Mouse (Mus musculus) layer of hippocampus, adult 8-10 months (tissue): ENCODE measurements around the gene Hao2. TPM values are rescaled to one million over a fixed set of nuclear protein-coding genes. Genes with fewer than 3 reads are reported as not detected.

ENCODE experiments used
- DNase-seq, 2 experiments: peaks; one replicate each; pipeline ENCODE4 v3.0.0; 2022; ENCODE audit warnings: low spot score in 2 of 2
- total RNA-seq, 4 experiments: library from RNA; stranded (reverse); gene quantifications; 2 replicates each; pipeline ENCODE4 v1.2.4; 2022

Gene Hao2
- total RNA-seq, 4 experiments from 2014 or later: not detected

- DNase-seq: no peak
These were observed 35.0 kb downstream of the Hao2 start for GRCm38 (mm10) chr3:98858051-98858450.

DNA sequence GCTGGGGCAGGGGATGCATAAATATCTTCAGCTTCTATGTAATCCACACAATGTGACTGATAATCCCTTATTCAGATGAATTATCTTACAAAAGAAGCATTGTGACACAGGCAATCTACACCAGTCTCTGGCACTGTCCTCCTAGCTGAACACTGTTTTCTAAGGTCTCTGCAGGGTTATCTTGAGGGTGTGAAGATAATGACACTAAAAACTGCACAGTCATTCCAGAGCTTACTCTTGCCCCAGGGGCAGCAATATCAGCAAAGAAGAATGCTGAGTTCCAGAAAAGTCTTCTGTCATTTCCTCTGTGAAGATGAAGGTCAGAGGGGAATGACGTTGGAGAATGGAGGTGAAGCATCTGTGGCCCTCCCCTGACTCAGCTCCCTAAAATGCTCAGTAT lies 36.1 kb downstream of the Hao2 start:
- no peak for DNase-seq

DNA sequence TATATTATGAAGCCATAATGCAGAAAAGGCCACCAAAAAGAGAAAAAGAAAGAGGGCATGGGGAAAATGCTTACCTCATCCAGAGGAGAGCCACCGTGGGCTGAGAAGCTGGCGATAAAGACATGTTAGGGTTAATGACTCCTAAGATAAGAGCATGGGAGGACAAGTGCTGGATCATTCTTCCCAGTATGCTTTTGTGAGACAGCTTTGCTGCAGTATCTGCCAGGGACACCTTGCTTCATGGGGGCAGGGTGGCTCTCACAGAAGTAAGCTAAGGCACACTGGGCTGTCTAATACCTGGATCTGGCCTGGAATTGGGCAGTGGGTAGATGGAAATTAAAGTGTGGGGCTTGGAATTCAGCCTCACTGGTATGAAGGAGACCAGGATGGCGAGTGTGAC lies 37.9 kb downstream of the Hao2 start:
- DNase-seq: no peak

DNA sequence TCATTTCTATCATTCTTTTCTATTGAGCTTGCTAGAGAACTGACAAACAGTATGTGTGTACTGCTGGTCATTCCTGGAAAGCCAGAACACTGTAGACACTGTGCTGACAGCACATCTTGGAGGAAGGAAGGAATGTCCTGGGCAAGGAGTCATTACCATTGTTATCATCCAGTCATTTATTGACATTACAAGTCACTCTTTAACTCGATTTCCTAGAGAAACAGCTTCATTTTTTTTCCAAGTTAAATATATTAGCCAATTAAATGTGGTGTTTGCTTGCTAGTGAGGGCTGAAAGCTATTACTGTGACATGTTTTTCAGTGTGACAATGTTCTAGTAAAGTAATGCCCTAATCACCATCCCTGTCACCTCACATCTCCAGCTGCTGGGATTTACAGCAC lies 39.4 kb downstream of the Hao2 start:
- DNase-seq: no peak

GRCm38 (mm10) chr3:98853051-98853450 lies 40.0 kb downstream of the Hao2 start:
- no peak for DNase-seq

- no peak for DNase-seq
These were observed 40.4 kb downstream of the Hao2 start for GRCm38 (mm10) chr3:98852631-98853030.

GRCm38 (mm10) chr3:98851853-98852252 lies 41.2 kb downstream of the Hao2 start:
- no peak for DNase-seq

DNA sequence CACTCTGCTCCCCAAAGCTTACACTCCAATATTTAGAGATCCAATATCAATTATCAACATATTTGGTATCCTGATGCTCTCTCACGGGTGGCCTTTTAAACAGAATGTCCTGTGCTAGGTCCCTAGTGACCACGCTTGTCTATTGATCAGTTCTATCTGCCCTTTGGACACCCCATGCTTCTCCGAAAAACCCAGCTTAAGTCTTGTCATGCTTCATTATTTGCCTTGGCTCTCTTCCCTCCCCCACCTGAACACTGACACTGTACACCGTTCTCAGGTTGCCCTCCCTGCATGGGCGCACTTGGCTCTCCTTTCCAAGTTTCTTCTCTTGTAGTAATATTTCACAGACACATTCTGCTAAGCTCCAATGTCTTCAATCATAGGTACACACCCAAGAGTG lies 42.8 kb downstream of the Hao2 start:
- no peak for DNase-seq

DNA sequence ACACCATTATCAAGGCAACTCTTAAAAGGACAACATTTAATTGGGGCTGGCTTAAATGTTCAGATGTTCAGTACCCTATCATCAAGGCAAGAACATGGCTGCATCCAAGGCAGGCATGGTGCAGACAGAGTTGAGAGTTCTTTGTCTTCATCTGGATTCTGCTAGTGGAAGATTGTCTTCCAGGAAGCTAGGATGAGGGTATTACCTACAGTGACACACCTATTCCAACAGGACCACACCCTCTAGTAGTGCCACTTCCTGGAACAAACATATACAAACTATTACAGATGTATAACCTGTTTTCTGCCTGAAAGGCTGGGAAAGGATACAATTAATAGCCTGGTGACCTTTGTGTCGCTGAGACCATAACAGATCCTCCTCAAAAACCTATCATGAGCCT lies 44.1 kb downstream of the Hao2 start:
- no peak for DNase-seq

Other genes with a start within 250 kb of the Hao2 start
- under 1 TPM in 3 of 4 experiments, not detected in 1; 0.09 to 0.24 (median 0.20) TPM for gene Hsd3b2, start 168.7 kb downstream of the Hao2 start, total RNA-seq
- not detected for gene Hsd3b3, start 130.1 kb downstream of the Hao2 start, total RNA-seq
- gene Hsd3b6, start 78.8 kb downstream of the Hao2 start, total RNA-seq: not detected
- gene Hsd3b1, start 33.4 kb downstream of the Hao2 start, total RNA-seq: 1 to 10 TPM; 2.6 to 4.4 (median 3.9) TPM
- 1 to 10 TPM; 7.8 to 8.5 (median 8.0) TPM for gene Wars2, start 247.8 kb upstream of the Hao2 start, total RNA-seq